Mouse (Mus musculus): ENCODE measurements around the gene Gpkow. TPM values are rescaled to one million over a fixed set of nuclear protein-coding genes. Genes with fewer than 3 reads are reported as not detected.
"Not testable (repeated sequence)": the region's sequence is repeated elsewhere in the genome, so short reads cannot be mapped to it uniquely, and the experiment has no call there.

The Gpkow gene
- polyA plus RNA-seq, 1 experiment from 2014 or later: 15.0 TPM

DNA sequence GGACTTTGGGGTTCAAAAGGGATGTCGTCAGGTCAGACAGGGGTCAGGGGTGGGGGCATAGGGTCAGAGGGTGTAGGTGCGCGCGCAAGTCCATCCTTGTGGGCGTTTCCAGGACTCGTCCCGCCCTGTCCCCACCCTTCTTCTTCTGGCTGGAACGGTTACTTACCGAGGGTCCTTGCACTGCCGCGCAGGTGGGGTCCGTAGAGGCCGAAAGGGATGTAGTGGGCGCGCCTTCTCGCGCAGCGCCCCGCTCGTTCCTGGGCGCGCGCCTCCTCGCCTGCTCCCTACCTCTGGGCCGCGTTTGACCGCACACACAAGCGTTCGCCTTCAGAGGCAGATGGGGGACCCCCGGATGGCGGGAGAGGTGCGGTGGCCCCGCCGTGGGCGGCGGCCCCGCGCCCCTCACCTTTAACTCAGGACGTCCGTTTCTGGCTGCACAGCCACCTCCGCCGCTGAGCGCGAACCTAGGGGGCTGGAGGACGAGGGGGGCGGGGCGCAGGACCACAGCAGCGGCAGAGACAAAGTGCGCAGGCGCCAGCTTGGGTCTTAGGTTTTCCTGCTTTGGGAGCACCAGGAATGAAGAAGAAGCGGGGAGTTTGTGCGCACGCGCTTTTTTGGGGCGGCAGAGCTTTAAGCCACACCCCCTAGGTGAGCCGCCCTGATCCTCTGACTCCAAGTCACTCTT lies 53.6 kb downstream of the Gpkow start, which contains the start of gene Ccdc120:
Gene Ccdc120 (minus strand): TSS at position 474 of the 685 bp plus-strand sequence.
- Histone ChIP-seq H3K4me1 (replicated peaks) (peaks cover 8% of the 10 kb centered on the region; the same call in 1 of the 2 replicates), H3K9me3 (replicated peaks) (no peaks in the 10 kb centered on the region), H3K36me3 (no peaks in the 10 kb centered on the region), H3K27me3 (no peaks in the 10 kb centered on the region), H3K4me2 (peak within 1 kb of the TSS; percentile 79), H3K9ac (peak within 1 kb of the TSS; percentile 55; the same call in 1 of the 2 replicates), H3K27ac (no peak within 1 kb of the TSS), H3K4me3 (replicated peaks) (peak within 1 kb of the TSS; percentile 64)
- WGBS (ENCODE audit: insufficient replicate concordance): 9% methylated on average over 46 of the region's 56 CpGs
- ATAC-seq (ENCODE audit: low read depth) (peak; percentile 36), DNase-seq (no peak)

- not testable (repeated sequence) for H3K4me1 ChIP-seq (replicated peaks); H3K9me3 ChIP-seq (replicated peaks); DNase-seq; H3K36me3 ChIP-seq; H3K9ac ChIP-seq; H3K27ac ChIP-seq; H3K4me3 ChIP-seq (replicated peaks); H3K4me2 ChIP-seq; H3K27me3 ChIP-seq; ATAC-seq (ENCODE audit: low read depth)
- WGBS (ENCODE audit: insufficient replicate concordance): 7% methylated on average over 3 of the region's 3 CpGs
Observed at GRCm38 (mm10) chrX:7753627-7754026, 56.7 kb downstream of the Gpkow start.

Other genes starting within 250 kb of the Gpkow start
- 0.05 TPM in 1 of 2 replicates, not detected in the other for gene Foxp3, start 123.5 kb upstream of the Gpkow start, polyA plus RNA-seq (2015; fragmentation: Nextera tagmentation; extraction: Ambion mirVana)
- 0.17 and 0.37 TPM in 2 replicates for gene Ppp1r3f, start 122.8 kb upstream of the Gpkow start, polyA plus RNA-seq (2015; fragmentation: Nextera tagmentation; extraction: Ambion mirVana)
- gene Ccdc22, start 91.6 kb upstream of the Gpkow start, polyA plus RNA-seq (2015; fragmentation: Nextera tagmentation; extraction: Ambion mirVana): 22.3 and 23.4 TPM in 2 replicates
- gene Cacna1f, start 90.0 kb upstream of the Gpkow start, polyA plus RNA-seq (2015; fragmentation: Nextera tagmentation; extraction: Ambion mirVana): 0.10 TPM in 1 of 2 replicates, not detected in the other
- 0.34 and 0.55 TPM in 2 replicates for gene Syp, start 58.7 kb upstream of the Gpkow start, polyA plus RNA-seq (2015; fragmentation: Nextera tagmentation; extraction: Ambion mirVana)
- 0.86 and 0.95 TPM in 2 replicates for gene Prickle3, start 39.9 kb upstream of the Gpkow start, polyA plus RNA-seq (2015; fragmentation: Nextera tagmentation; extraction: Ambion mirVana)
- gene Plp2, start 25.7 kb upstream of the Gpkow start, polyA plus RNA-seq (2015; fragmentation: Nextera tagmentation; extraction: Ambion mirVana): 28.2 and 32.5 TPM in 2 replicates
- not detected in 2 replicates for gene Magix, start 15.9 kb upstream of the Gpkow start, polyA plus RNA-seq (2015; fragmentation: Nextera tagmentation; extraction: Ambion mirVana)
- gene Wdr45, start 17.2 kb downstream of the Gpkow start, polyA plus RNA-seq (2015; fragmentation: Nextera tagmentation; extraction: Ambion mirVana): 13.3 and 15.2 TPM in 2 replicates
- gene Gm45208, start 25.1 kb downstream of the Gpkow start, polyA plus RNA-seq (2015; fragmentation: Nextera tagmentation; extraction: Ambion mirVana): 0.25 TPM in 1 of 2 replicates, not detected in the other
- 8.3 and 9.1 TPM in 2 replicates for gene Praf2, start 31.3 kb downstream of the Gpkow start, polyA plus RNA-seq (2015; fragmentation: Nextera tagmentation; extraction: Ambion mirVana)
- 1.7 TPM in 2 replicates for gene Ccdc120, start 53.8 kb downstream of the Gpkow start, polyA plus RNA-seq (2015; fragmentation: Nextera tagmentation; extraction: Ambion mirVana)
- gene Tfe3, start 65.4 kb downstream of the Gpkow start, polyA plus RNA-seq (2015; fragmentation: Nextera tagmentation; extraction: Ambion mirVana): 8.9 and 10.1 TPM in 2 replicates
- 30.6 and 32.3 TPM in 2 replicates for gene Gripap1, start 92.6 kb downstream of the Gpkow start, polyA plus RNA-seq (2015; fragmentation: Nextera tagmentation; extraction: Ambion mirVana)
- gene Kcnd1, start 125.2 kb downstream of the Gpkow start, polyA plus RNA-seq (2015; fragmentation: Nextera tagmentation; extraction: Ambion mirVana): 0.13 and 0.34 TPM in 2 replicates
- 33.8 and 35.7 TPM in 2 replicates for gene Otud5, start 144.2 kb downstream of the Gpkow start, polyA plus RNA-seq (2015; fragmentation: Nextera tagmentation; extraction: Ambion mirVana)
- gene Pim2, start 181.1 kb downstream of the Gpkow start, polyA plus RNA-seq (2015; fragmentation: Nextera tagmentation; extraction: Ambion mirVana): 2.8 and 4.3 TPM in 2 replicates
- gene Slc35a2, start 186.9 kb downstream of the Gpkow start, polyA plus RNA-seq (2015; fragmentation: Nextera tagmentation; extraction: Ambion mirVana): 17.1 and 17.8 TPM in 2 replicates
- 58.2 and 60.3 TPM in 2 replicates for gene Pqbp1, start 202.1 kb downstream of the Gpkow start, polyA plus RNA-seq (2015; fragmentation: Nextera tagmentation; extraction: Ambion mirVana)
- 96.5 and 97.0 TPM in 2 replicates for gene Timm17b, start 202.2 kb downstream of the Gpkow start, polyA plus RNA-seq (2015; fragmentation: Nextera tagmentation; extraction: Ambion mirVana)
- gene Gm10491, start 210.7 kb downstream of the Gpkow start, polyA plus RNA-seq (2015; fragmentation: Nextera tagmentation; extraction: Ambion mirVana): not detected in 2 replicates
- not detected in 2 replicates for gene Gm10490, start 212.4 kb downstream of the Gpkow start, polyA plus RNA-seq (2015; fragmentation: Nextera tagmentation; extraction: Ambion mirVana)
- 0.18 and 0.19 TPM in 2 replicates for gene Pcsk1n, start 222.7 kb downstream of the Gpkow start, polyA plus RNA-seq (2015; fragmentation: Nextera tagmentation; extraction: Ambion mirVana)
- not detected in 2 replicates for gene Eras, start 231.5 kb downstream of the Gpkow start, polyA plus RNA-seq (2015; fragmentation: Nextera tagmentation; extraction: Ambion mirVana)